Mouse (Mus musculus) liver, postnatal 0 days (tissue): ENCODE results near the gene Tmem161a. TPM values are rescaled to one million over a fixed set of nuclear protein-coding genes. Genes with fewer than 3 reads are reported as not detected.

Source experiments
- ATAC-seq: fragments of 200-750 bp; cut with Nextera tagmentation; 2 replicates; pipeline ENCODE4 v1.8.0; 2017; ENCODE audit warnings: mild to moderate bottlenecking, moderate library complexity
- DNase-seq: peaks from one replicate; pipeline ENCODE4 v3.0.0-alpha.2; 2016
- H3K27ac ChIP-seq: fragments of 300-500 bp; sonication (generic); 2 replicates; pipeline ENCODE4 v1.5.1; 2014; ENCODE audit warnings: antibody characterized with exemption, moderate library complexity, mild to moderate bottlenecking, low read depth
- H3K27me3 ChIP-seq: fragments of 300-500 bp; sonication (generic); 2 replicates; pipeline ENCODE4 v1.6.1; 2014; ENCODE audit warnings: low read length, control low read depth, mixed read lengths; ENCODE audit not compliant: insufficient read depth
- H3K36me3 ChIP-seq: fragments of 300-500 bp; sonication (generic); replicated peaks from 2 replicates; pipeline ENCODE4 v1.6.1; 2014; ENCODE audit warnings: mild to moderate bottlenecking, control low read depth, low read length, moderate library complexity, mixed read lengths; ENCODE audit not compliant: insufficient read depth
- H3K4me1 ChIP-seq: fragments of 300-500 bp; sonication (generic); 2 replicates; pipeline ENCODE4 v1.6.1; 2014; ENCODE audit warnings: antibody characterized with exemption, mild to moderate bottlenecking, control low read depth; ENCODE audit not compliant: insufficient read depth
- H3K4me2 ChIP-seq: fragments of 300-500 bp; sonication (generic); 2 replicates; pipeline ENCODE4 v1.6.1; 2014; ENCODE audit warnings: low read depth, mild to moderate bottlenecking, low read length, moderate library complexity, mixed read lengths
- H3K4me3 ChIP-seq: fragments of 300-500 bp; sonication (generic); 2 replicates; pipeline ENCODE4 v1.5.1; 2014; ENCODE audit warnings: low read depth, low read length
- H3K9ac ChIP-seq: fragments of 300-500 bp; sonication (generic); replicated peaks from 2 replicates; pipeline ENCODE4 v1.6.1; 2014; ENCODE audit warnings: mild to moderate bottlenecking, moderate library complexity
- H3K9me3 ChIP-seq: fragments of 300-500 bp; sonication (generic); 2 replicates; pipeline ENCODE4 v1.6.1; 2016; ENCODE audit warnings: mild to moderate bottlenecking, control low read depth, low read length, mixed read lengths
- CTCF ChIP-seq: sonication (generic); IDR thresholded peaks from 2 replicates; pipeline ENCODE4 v1.5.1; 2016; ENCODE audit warnings: antibody characterized with exemption, low read depth
- EP300 ChIP-seq: IDR thresholded peaks from 2 replicates; pipeline ENCODE4 v1.6.1; 2016; ENCODE audit warnings: antibody characterized with exemption, low read depth, mild to moderate bottlenecking
- WGBS: fragments of 180-500 bp; shearing (Covaris S2); extraction: QIAGEN DNeasy Blood & Tissue Kit; methylation state at CpG from one replicate; pipeline ENCODE4 v1.1.7; 2014; ENCODE audit not compliant: insufficient replicate concordance; 5-methylcytosine and 5-hydroxymethylcytosine counted together
- polyA plus RNA-seq: library from polyadenylated mRNA; unstranded; fragments of >200 nt; fragmentation: Nextera tagmentation; extraction: Ambion mirVana; gene quantifications from 2 replicates; pipeline ENCODE4 v1.2.1, GENCODE M21; 2015

Gene Tmem161a
- polyA plus RNA-seq, 1 experiment from 2014 or later: 20.2 TPM

DNA sequence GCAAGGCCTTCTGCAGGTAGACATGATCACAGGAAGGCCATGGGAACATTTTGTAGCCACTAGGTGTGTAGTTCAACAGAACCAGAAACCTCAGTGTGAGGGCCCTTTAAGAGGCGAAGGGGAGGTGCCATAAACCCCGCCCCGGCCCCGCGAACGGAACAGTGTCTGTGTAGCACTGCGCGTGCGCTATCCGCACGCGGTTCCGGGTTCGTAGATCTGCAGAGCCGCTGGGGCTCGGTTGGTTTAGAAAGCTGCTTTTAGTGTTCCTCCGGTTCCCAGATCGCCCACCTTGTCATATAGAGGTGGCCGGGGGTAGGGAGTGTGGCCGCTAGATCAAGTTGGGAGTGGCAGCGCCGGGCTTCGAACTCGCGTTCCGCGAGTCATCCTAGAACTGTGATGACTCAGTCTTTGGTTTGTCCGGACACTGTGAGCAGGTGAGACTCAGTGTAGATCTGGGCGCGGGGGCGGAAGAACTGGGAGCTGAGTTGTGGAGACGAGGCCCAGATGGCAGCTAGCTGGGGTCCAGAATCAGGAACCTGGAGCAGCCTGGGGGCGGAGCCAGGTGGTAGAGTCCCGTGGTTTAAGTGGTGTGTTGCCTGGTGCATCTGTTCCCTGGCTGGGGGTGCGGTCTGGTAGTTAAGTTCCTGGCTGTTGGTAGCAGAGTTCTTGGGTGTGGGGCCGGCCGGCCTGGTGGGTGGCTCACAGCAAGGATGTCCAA, 40.8 kb upstream of the Tmem161a start, which contains the start of gene Nr2c2ap:
TSS of gene Nr2c2ap (plus strand) at position 168 of the 718 bp plus-strand sequence.
- Histone ChIP-seq H3K4me3 (peak within 1 kb of the TSS; percentile 71), H3K9ac (peak within 1 kb of the TSS; percentile 75), H3K27me3 (no peaks in the 10 kb centered on the region), H3K9me3 (no peaks in the 10 kb centered on the region), H3K27ac (peak within 1 kb of the TSS; percentile 68), H3K4me1 (peaks cover 17% of the 10 kb centered on the region), H3K36me3 (peaks cover 14% of the 10 kb centered on the region), H3K4me2 (peak within 1 kb of the TSS; percentile 81)
- ATAC-seq (peak; percentile 90), DNase-seq (peak; percentile 91)
- no peak for TF ChIP-seq EP300
- no peak for TF ChIP-seq CTCF
- under 1% methylated on average over 37 of the region's 37 CpGs for WGBS

DNA sequence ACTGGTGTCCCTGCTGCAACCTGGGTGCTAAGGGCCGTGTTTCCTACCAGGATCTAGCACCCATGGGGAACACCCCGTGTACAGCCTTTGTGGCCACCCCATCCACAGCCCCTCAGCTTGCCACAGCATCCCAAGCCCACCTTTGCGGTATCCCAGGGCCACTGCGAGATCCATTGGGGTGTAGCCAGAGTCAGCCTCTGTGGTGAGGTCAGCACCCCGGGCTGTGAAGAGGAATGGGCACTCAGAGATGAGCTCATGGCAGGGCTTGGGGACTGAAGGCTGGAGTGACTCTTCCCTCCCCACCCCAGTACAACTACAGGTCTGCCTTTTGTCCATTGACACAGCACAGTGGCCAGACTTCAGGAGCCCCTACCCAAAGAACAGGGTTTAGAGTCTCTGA, 38.1 kb upstream of the Tmem161a start:
- H3K9me3 ChIP-seq: no peaks in the 10 kb centered on the region
- DNase-seq (no peak), ATAC-seq (no peak)
- TF ChIP-seq EP300 (no peak), CTCF (no peak)
- no peak overlapping the region for H3K4me3 ChIP-seq
- WGBS: 85% methylated on average over 5 of the region's 5 CpGs
- peaks cover 27% of the 10 kb centered on the region for H3K4me1 ChIP-seq
- H3K36me3 ChIP-seq: peaks cover 14% of the 10 kb centered on the region
- H3K4me2 ChIP-seq: no peak overlapping the region
- H3K27ac ChIP-seq: no peak overlapping the region
- no peak overlapping the region for H3K9ac ChIP-seq
- H3K27me3 ChIP-seq: no peaks in the 10 kb centered on the region

DNA sequence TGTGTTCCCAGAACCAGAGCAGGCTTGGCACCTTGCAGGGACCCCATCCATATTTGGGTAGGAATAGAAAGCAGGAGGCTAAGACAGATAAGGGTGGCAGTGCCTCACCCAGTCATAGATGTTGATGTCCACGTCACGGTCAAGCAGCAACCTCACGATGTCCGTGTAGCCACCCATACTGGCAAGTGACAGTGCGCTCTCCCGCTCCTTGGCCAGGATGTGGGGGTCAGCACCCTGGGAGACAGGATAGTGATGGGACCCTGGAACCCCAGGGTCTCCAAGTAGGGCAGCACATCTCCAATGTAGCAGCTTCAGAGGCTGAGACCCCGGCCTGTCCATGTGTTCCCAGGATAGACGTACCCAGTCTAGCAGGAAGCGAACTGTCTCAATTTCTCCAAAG, 37.2 kb upstream of the Tmem161a start:
- Histone ChIP-seq H3K4me3 (no peak overlapping the region), H3K4me1 (peaks cover 19% of the 10 kb centered on the region), H3K9ac (no peak overlapping the region), H3K27me3 (no peaks in the 10 kb centered on the region), H3K9me3 (no peaks in the 10 kb centered on the region), H3K4me2 (no peak overlapping the region), H3K27ac (no peak overlapping the region), H3K36me3 (peaks cover 14% of the 10 kb centered on the region)
- WGBS: 88% methylated on average over 9 of the region's 9 CpGs
- ATAC-seq: no peak
- TF ChIP-seq CTCF (no peak), EP300 (no peak)
- DNase-seq: no peak

DNA sequence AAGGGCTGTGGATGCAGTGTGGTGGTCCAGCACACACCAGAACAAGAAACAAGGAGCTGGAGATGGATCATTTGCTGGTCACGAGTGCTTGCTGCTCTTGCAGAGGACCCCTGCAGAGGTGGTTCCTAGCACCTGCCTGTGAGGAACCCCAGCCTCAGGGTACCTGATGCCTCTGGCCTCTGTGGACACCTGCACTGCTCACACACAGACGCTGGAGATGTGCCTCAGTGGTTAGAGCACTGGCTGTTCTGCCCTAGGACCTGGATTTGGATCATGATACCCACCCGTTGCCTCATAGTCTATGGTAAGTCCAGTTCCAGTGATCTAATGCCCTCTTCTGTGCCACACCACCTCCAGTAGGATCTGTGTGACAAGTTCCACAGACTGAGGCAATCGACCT, 35.6 kb upstream of the Tmem161a start:
- no peaks in the 10 kb centered on the region for H3K9me3 ChIP-seq
- 81% methylated on average over 4 of the region's 4 CpGs for WGBS
- no peak overlapping the region for H3K4me2 ChIP-seq
- peaks cover 14% of the 10 kb centered on the region for H3K36me3 ChIP-seq
- DNase-seq (no peak), ATAC-seq (no peak)
- H3K4me3 ChIP-seq: no peak overlapping the region
- no peak for TF ChIP-seq CTCF
- TF ChIP-seq EP300: no peak
- H3K4me1 ChIP-seq: peaks cover 26% of the 10 kb centered on the region
- no peaks in the 10 kb centered on the region for H3K27me3 ChIP-seq
- H3K9ac ChIP-seq: no peak overlapping the region
- no peak overlapping the region for H3K27ac ChIP-seq

DNA sequence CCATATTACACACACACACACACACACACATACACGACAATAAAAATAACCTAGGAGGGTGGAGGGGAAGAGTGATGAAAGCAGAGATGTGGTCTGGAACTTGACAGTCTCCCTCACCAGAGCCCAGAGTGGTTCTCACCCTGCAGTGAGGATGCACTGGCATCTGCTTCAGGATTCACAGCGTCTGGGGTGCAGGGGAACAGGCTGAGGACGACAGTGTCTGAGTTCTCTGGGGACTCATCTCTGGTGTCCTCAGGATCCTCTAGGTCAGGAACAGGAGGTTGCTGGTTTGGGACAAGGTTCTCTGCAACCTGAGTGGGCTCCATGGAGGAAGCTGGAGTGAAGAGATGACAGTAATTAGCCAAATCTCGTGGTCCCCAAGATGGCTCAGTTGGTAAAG, 34.3 kb upstream of the Tmem161a start:
- no peak overlapping the region for H3K4me3 ChIP-seq
- ATAC-seq: no peak
- H3K9ac ChIP-seq: peak overlapping the region; percentile 67
- peak overlapping the region; percentile 78 for H3K4me2 ChIP-seq
- no peak for DNase-seq
- H3K27ac ChIP-seq: peak overlapping the region; percentile 80; the same call in 1 of the 2 replicates
- H3K27me3 ChIP-seq: no peaks in the 10 kb centered on the region
- peaks cover 16% of the 10 kb centered on the region for H3K36me3 ChIP-seq
- WGBS: 79% methylated on average over 4 of the region's 4 CpGs
- H3K9me3 ChIP-seq: no peaks in the 10 kb centered on the region
- H3K4me1 ChIP-seq: peaks cover 21% of the 10 kb centered on the region
- TF ChIP-seq CTCF (no peak), EP300 (no peak)

DNA sequence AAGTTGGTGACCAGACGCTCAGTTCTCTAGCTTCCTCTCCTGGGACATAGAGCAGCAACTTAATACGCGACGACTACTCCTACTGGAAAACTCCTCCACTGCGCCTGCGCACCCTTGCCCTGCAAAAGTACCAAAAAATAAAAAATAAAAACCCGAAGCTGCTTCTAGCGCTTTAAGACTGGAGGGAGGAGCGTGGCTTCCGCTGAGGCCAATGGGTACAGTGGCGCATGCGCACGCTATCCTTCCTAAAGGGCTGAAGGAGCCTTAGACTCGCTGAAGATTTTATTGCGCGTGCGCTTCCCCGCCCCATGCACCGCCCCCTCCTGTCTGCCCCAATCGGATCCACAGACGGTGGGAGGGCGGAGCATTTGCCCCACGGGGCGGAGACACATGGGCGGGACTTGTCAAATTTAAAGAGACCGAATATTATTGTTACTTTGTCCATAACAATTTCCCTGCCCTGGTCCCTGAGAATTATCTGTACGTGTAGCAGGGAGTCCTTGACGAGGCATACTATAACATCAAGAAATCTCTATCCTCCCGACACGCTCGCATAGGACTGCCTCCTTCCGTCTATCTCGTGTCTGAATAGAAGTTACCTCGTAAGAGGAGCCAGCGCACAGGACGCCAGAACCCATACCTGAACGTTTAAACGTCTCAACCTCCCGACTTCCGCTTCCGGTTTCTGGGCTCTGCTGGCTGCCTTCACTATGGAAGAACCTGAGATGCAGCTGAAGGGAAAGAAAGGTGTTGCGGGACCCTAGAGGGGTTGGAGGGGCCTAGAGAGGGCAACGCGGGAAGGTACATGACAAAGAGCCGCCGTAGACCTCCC, 32.9 kb upstream of the Tmem161a start, which contains the start of the genes Rfxank, Borcs8 and Mef2b:
TSS of gene Rfxank (minus strand) at position 129 of the 832 bp plus-strand sequence.
TSS of gene Borcs8 (plus strand) at position 474 of the 832 bp plus-strand sequence.
TSS of gene Mef2b (plus strand) at position 686 of the 832 bp plus-strand sequence.
- peaks cover 21% of the 10 kb centered on the region for H3K4me1 ChIP-seq
- peaks cover 12% of the 10 kb centered on the region for H3K36me3 ChIP-seq
- peak within 1 kb of the TSS; percentile 86 for H3K27ac ChIP-seq
- peak within 1 kb of the TSS; percentile 80 for H3K4me3 ChIP-seq
- H3K4me2 ChIP-seq: peak within 1 kb of the TSS; percentile 78
- H3K9ac ChIP-seq: peak within 1 kb of the TSS; percentile 77
- no peaks in the 10 kb centered on the region for H3K27me3 ChIP-seq
- ATAC-seq (peak; percentile 98), DNase-seq (peak; percentile 99)
- WGBS: under 1% methylated on average over 46 of the region's 46 CpGs
- H3K9me3 ChIP-seq: no peaks in the 10 kb centered on the region
- TF ChIP-seq EP300: peak; percentile 43; the same call in 1 of the 2 replicates
- no peak for TF ChIP-seq CTCF
